Mouse (Mus musculus) forebrain, embryonic 14.5 days (tissue): ENCODE data around the gene Hbb-bh2. TPM values are rescaled to one million over a fixed set of nuclear protein-coding genes. Genes with fewer than 3 reads are reported as not detected.
A peak's percentile ranks its signal among the peaks of the same experiment; 100 is the strongest.
"Not testable (repeated sequence)": the region's sequence is repeated elsewhere in the genome, so short reads cannot be mapped to it uniquely, and the experiment has no call there.

Source experiments
- ATAC-seq: fragments of 200-750 bp; cut with Nextera tagmentation; 2 replicates; pipeline ENCODE4 v1.8.0; 2017; ENCODE audit warnings: mild to moderate bottlenecking, moderate library complexity
- DNase-seq: peaks from one replicate; pipeline ENCODE4 v3.0.0-alpha.2; 2015; ENCODE audit warnings: low spot score
- H3K27ac ChIP-seq: fragments of 300-500 bp; sonication (generic); 2 replicates; pipeline ENCODE4 v1.5.1; 2014; ENCODE audit warnings: low read depth, mild to moderate bottlenecking, control low read depth, low read length, moderate library complexity
- H3K27me3 ChIP-seq: fragments of 300-500 bp; sonication (generic); replicated peaks from 2 replicates; pipeline ENCODE4 v1.6.1; 2014; ENCODE audit warnings: low read length, control low read depth, mixed read lengths; ENCODE audit not compliant: control insufficient read depth, insufficient read depth
- H3K36me3 ChIP-seq: fragments of 300-500 bp; sonication (generic); 2 replicates; pipeline ENCODE4 v1.6.1; 2014; ENCODE audit warnings: low read length, control low read depth; ENCODE audit not compliant: control insufficient read depth, insufficient read depth
- H3K4me1 ChIP-seq: fragments of 300-500 bp; sonication (generic); 2 replicates; pipeline ENCODE4 v1.6.1; 2014; ENCODE audit warnings: antibody characterized with exemption, low read length, control low read depth; ENCODE audit not compliant: control insufficient read depth, insufficient read depth
- H3K4me2 ChIP-seq: fragments of 300-500 bp; sonication (generic); 2 replicates; pipeline ENCODE4 v1.6.1; 2014; ENCODE audit warnings: mild to moderate bottlenecking, control low read depth, low read length
- H3K4me3 ChIP-seq: fragments of 300-500 bp; sonication (generic); 2 replicates; pipeline ENCODE4 v1.5.1; 2014; ENCODE audit warnings: low read depth, low read length, control low read depth
- H3K9ac ChIP-seq: fragments of 300-500 bp; sonication (generic); 2 replicates; pipeline ENCODE4 v1.6.1; 2014; ENCODE audit warnings: mild to moderate bottlenecking, low read length, control low read depth, moderate library complexity
- H3K9me3 ChIP-seq: fragments of 300-500 bp; sonication (generic); replicated peaks from 2 replicates; pipeline ENCODE4 v1.6.1; 2016; ENCODE audit warnings: low read length, control low read depth, mixed read lengths; ENCODE audit not compliant: control insufficient read depth
- WGBS: fragments of 180-500 bp; shearing (Covaris S2); extraction: QIAGEN DNeasy Blood & Tissue Kit; methylation state at CpG from one replicate; pipeline ENCODE4 v1.1.7; 2014; 5-methylcytosine and 5-hydroxymethylcytosine counted together
- polyA plus RNA-seq: library from polyadenylated mRNA; unstranded; fragments of >200 nt; fragmentation: Nextera tagmentation; extraction: Ambion mirVana; gene quantifications from 2 replicates; pipeline ENCODE4 v1.2.1, GENCODE M21; 2014

The Hbb-bh2 gene
- polyA plus RNA-seq, 1 experiment from 2014 or later = not detected

- Histone ChIP-seq H3K4me1 (no peaks in the 10 kb centered on the region), H3K4me2 (no peak overlapping the region), H3K9me3 (no peaks in the 10 kb centered on the region), H3K36me3 (no peaks in the 10 kb centered on the region), H3K4me3 (no peak overlapping the region), H3K27me3 (no peaks in the 10 kb centered on the region), H3K27ac (no peak overlapping the region), H3K9ac (no peak overlapping the region)
- ATAC-seq (no peak), DNase-seq (no peak)
- WGBS = 79% methylated on average over 1 of the region's 1 CpGs
Measured at GRCm38 (mm10) chr7:103809801-103810155, 30.5 kb downstream of the Hbb-bh2 start.

GRCm38 (mm10) chr7:103808971-103809800, 31.1 kb downstream of the Hbb-bh2 start:
- H3K36me3 ChIP-seq = no peaks in the 10 kb centered on the region
- H3K4me1 ChIP-seq = no peaks in the 10 kb centered on the region
- no peak overlapping the region for H3K27ac ChIP-seq
- H3K9me3 ChIP-seq = no peaks in the 10 kb centered on the region
- WGBS = 74% methylated on average over 5 of the region's 5 CpGs
- H3K4me2 ChIP-seq = no peak overlapping the region
- DNase-seq = no peak
- no peak overlapping the region for H3K4me3 ChIP-seq
- ATAC-seq = no peak
- H3K9ac ChIP-seq = no peak overlapping the region
- no peaks in the 10 kb centered on the region for H3K27me3 ChIP-seq

GRCm38 (mm10) chr7:103808120-103808519, 32.2 kb downstream of the Hbb-bh2 start:
- not testable (repeated sequence) for H3K4me2 ChIP-seq, H3K4me3 ChIP-seq, DNase-seq, H3K9me3 ChIP-seq, H3K36me3 ChIP-seq, H3K9ac ChIP-seq, H3K4me1 ChIP-seq, H3K27ac ChIP-seq, ATAC-seq, H3K27me3 ChIP-seq
- 64% methylated on average over 2 of the region's 2 CpGs for WGBS

GRCm38 (mm10) chr7:103806856-103807255, 33.5 kb downstream of the Hbb-bh2 start:
- DNase-seq = peak; percentile 63
- no peak for ATAC-seq
- Histone ChIP-seq H3K4me3 (no peak overlapping the region), H3K9ac (no peak overlapping the region), H3K27me3 (no peaks in the 10 kb centered on the region), H3K27ac (no peak overlapping the region), H3K4me2 (no peak overlapping the region), H3K4me1 (no peaks in the 10 kb centered on the region), H3K9me3 (no peaks in the 10 kb centered on the region), H3K36me3 (no peaks in the 10 kb centered on the region)
- WGBS = 62% methylated on average over 1 of the region's 1 CpGs

GRCm38 (mm10) chr7:103792669-103793388, 47.5 kb downstream of the Hbb-bh2 start:
- H3K9ac ChIP-seq = no peak overlapping the region

GRCm38 (mm10) chr7:103791721-103792120, 48.6 kb downstream of the Hbb-bh2 start, which contains the start of gene Olfr67:
TSS of gene Olfr67 (minus strand) at chr7:103791821.
- Histone ChIP-seq H3K27ac (no peak within 1 kb of the TSS), H3K27me3 (no peaks in the 10 kb centered on the region), H3K9ac (no peak within 1 kb of the TSS), H3K4me1 (no peaks in the 10 kb centered on the region), H3K36me3 (no peaks in the 10 kb centered on the region), H3K4me2 (no peak within 1 kb of the TSS), H3K9me3 (no peaks in the 10 kb centered on the region), H3K4me3 (no peak within 1 kb of the TSS)
- DNase-seq = no peak
- WGBS = 74% methylated on average over 3 of the region's 3 CpGs
- no peak for ATAC-seq

More at GRCm38 (mm10) chr7:103792669-103793388, 47.5 kb downstream of the Hbb-bh2 start:
- no peak for ATAC-seq
- Histone ChIP-seq H3K4me1 (no peaks in the 10 kb centered on the region), H3K27me3 (no peaks in the 10 kb centered on the region), H3K4me3 (no peak overlapping the region), H3K27ac (no peak overlapping the region), H3K4me2 (no peak overlapping the region), H3K36me3 (no peaks in the 10 kb centered on the region), H3K9me3 (no peaks in the 10 kb centered on the region)
- WGBS = 29% methylated on average over 4 of the region's 4 CpGs
- DNase-seq = no peak

Other genes with a start within 250 kb of the Hbb-bh2 start
- gene Olfr619, start 239.9 kb downstream of the Hbb-bh2 start, polyA plus RNA-seq = not detected in 2 replicates
- gene Olfr620, start 228.0 kb downstream of the Hbb-bh2 start, polyA plus RNA-seq = not detected in 2 replicates
- not detected in 2 replicates for gene Olfr622, start 197.8 kb downstream of the Hbb-bh2 start, polyA plus RNA-seq
- not detected in 2 replicates for gene Olfr623, start 176.8 kb downstream of the Hbb-bh2 start, polyA plus RNA-seq
- gene Olfr624, start 169.3 kb downstream of the Hbb-bh2 start, polyA plus RNA-seq = not detected in 2 replicates
- gene Olfr625-ps1, start 157.8 kb downstream of the Hbb-bh2 start, polyA plus RNA-seq = not detected in 2 replicates
- gene Olfr243, start 125.8 kb downstream of the Hbb-bh2 start, polyA plus RNA-seq = not detected in 2 replicates
- gene Olfr628, start 110.1 kb downstream of the Hbb-bh2 start, polyA plus RNA-seq = not detected in 2 replicates
- not detected in 2 replicates for gene Olfr629, start 95.6 kb downstream of the Hbb-bh2 start, polyA plus RNA-seq
- gene Olfr630, start 83.2 kb downstream of the Hbb-bh2 start, polyA plus RNA-seq = not detected in 2 replicates
- not detected in 2 replicates for gene Olfr69, start 68.9 kb downstream of the Hbb-bh2 start, polyA plus RNA-seq
- gene Olfr68, start 60.8 kb downstream of the Hbb-bh2 start, polyA plus RNA-seq = not detected in 2 replicates
- gene Olfr67, start 48.7 kb downstream of the Hbb-bh2 start, polyA plus RNA-seq = not detected in 2 replicates
- gene Hbb-bt, start 26.5 kb downstream of the Hbb-bh2 start, polyA plus RNA-seq = 1,580 and 1,724 TPM in 2 replicates
- 3,810 and 4,891 TPM in 2 replicates for gene Hbb-bs, start 12.4 kb downstream of the Hbb-bh2 start, polyA plus RNA-seq
- 0.90 and 2.5 TPM in 2 replicates for gene Hbb-bh1, start 2.6 kb upstream of the Hbb-bh2 start, polyA plus RNA-seq
- gene Hbb-y, start 12.7 kb upstream of the Hbb-bh2 start, polyA plus RNA-seq = 152 and 669 TPM in 2 replicates
- gene Olfr66, start 45.7 kb upstream of the Hbb-bh2 start, polyA plus RNA-seq = not detected in 2 replicates
- not detected in 2 replicates for gene Olfr64, start 54.0 kb upstream of the Hbb-bh2 start, polyA plus RNA-seq
- not detected in 2 replicates for gene Olfr65, start 63.0 kb upstream of the Hbb-bh2 start, polyA plus RNA-seq
- gene Olfr631, start 88.3 kb upstream of the Hbb-bh2 start, polyA plus RNA-seq = not detected in 2 replicates
- not detected in 2 replicates for gene Olfr632, start 93.8 kb upstream of the Hbb-bh2 start, polyA plus RNA-seq
- not detected in 2 replicates for gene Olfr633, start 103.9 kb upstream of the Hbb-bh2 start, polyA plus RNA-seq
- not detected in 2 replicates for gene Olfr635, start 130.6 kb upstream of the Hbb-bh2 start, polyA plus RNA-seq
- gene Olfr638, start 158.2 kb upstream of the Hbb-bh2 start, polyA plus RNA-seq = not detected in 2 replicates
- not detected in 2 replicates for gene Olfr639, start 176.8 kb upstream of the Hbb-bh2 start, polyA plus RNA-seq
- not detected in 2 replicates for gene Olfr640, start 185.1 kb upstream of the Hbb-bh2 start, polyA plus RNA-seq
- not detected in 2 replicates for gene Olfr641, start 194.9 kb upstream of the Hbb-bh2 start, polyA plus RNA-seq
- not detected in 2 replicates for gene Olfr642, start 212.1 kb upstream of the Hbb-bh2 start, polyA plus RNA-seq
- gene 4930516K23Rik, start 220.9 kb upstream of the Hbb-bh2 start, polyA plus RNA-seq = not detected in 2 replicates
- not detected in 2 replicates for gene Olfr644, start 231.3 kb upstream of the Hbb-bh2 start, polyA plus RNA-seq
- not detected in 2 replicates for gene Olfr645, start 244.9 kb upstream of the Hbb-bh2 start, polyA plus RNA-seq